ENCODE assay signal across 18 mouse cellular contexts in genomic region chr10:101771157-101771556, GRCm38 (mm10).
"Had no signal": no experiment of that assay in that cellular context is flagged by ENCODE, and none has a peak within 500 bp of the region (broad histone marks: within the 10 kb centered on the region; RNA-seq: fewer than 3 reads in every experiment).

No protein-coding gene starts in this region.

- H3K27ac ChIP-seq: midbrain, embryonic 10.5 days; midbrain, embryonic 12.5 days; neural tube, embryonic 13.5 days; neural tube, embryonic 15.5 days had no signal

- H3K4me2 ChIP-seq: lung, embryonic 14.5 days; midbrain, embryonic 12.5 days; neural tube, embryonic 13.5 days; neural tube, embryonic 15.5 days had no signal

- DNase-seq: lung, embryonic 14.5 days; lung, postnatal 10 days; lung, postnatal 4 days; midbrain, embryonic 14.5 days; retina, postnatal 1 day; right cerebral cortex, adult 18-20 months; right cerebral cortex, postnatal 25 days; right cerebral cortex, postnatal 4 days; spleen, adult 18-20 months; thymus, adult 18-20 months; thymus, postnatal 14 days; thymus, postnatal 36 days had no signal

- H3K9me3 ChIP-seq: midbrain, embryonic 10.5 days; midbrain, embryonic 12.5 days; neural tube, embryonic 13.5 days; neural tube, embryonic 15.5 days had no signal

- H3K27me3 ChIP-seq: midbrain, embryonic 12.5 days; neural tube, embryonic 13.5 days; neural tube, embryonic 15.5 days had no signal

- H3K36me3 ChIP-seq: midbrain, embryonic 10.5 days; midbrain, embryonic 12.5 days; neural tube, embryonic 13.5 days; neural tube, embryonic 15.5 days had no signal

- H3K4me3 ChIP-seq: midbrain, embryonic 10.5 days; midbrain, embryonic 12.5 days; myocyte; neural tube, embryonic 13.5 days; neural tube, embryonic 15.5 days had no signal

- ATAC-seq: midbrain, embryonic 16.5 days had no signal

- H3K4me1 ChIP-seq: midbrain, embryonic 10.5 days; midbrain, embryonic 12.5 days; neural tube, embryonic 13.5 days; neural tube, embryonic 15.5 days had no signal

- H3K9ac ChIP-seq: lung, embryonic 14.5 days; midbrain, embryonic 12.5 days; neural tube, embryonic 13.5 days; neural tube, embryonic 15.5 days had no signal
